Mouse (Mus musculus) ZHBTc4 (cell line): Measurements from ENCODE around the gene Slc39a3.

Source experiments
- DNase-seq: peaks from one replicate; pipeline ENCODE4 v3.0.0-alpha.2; 2011; ENCODE audit warnings: low read depth, low spot score

Gene Slc39a3

DNA sequence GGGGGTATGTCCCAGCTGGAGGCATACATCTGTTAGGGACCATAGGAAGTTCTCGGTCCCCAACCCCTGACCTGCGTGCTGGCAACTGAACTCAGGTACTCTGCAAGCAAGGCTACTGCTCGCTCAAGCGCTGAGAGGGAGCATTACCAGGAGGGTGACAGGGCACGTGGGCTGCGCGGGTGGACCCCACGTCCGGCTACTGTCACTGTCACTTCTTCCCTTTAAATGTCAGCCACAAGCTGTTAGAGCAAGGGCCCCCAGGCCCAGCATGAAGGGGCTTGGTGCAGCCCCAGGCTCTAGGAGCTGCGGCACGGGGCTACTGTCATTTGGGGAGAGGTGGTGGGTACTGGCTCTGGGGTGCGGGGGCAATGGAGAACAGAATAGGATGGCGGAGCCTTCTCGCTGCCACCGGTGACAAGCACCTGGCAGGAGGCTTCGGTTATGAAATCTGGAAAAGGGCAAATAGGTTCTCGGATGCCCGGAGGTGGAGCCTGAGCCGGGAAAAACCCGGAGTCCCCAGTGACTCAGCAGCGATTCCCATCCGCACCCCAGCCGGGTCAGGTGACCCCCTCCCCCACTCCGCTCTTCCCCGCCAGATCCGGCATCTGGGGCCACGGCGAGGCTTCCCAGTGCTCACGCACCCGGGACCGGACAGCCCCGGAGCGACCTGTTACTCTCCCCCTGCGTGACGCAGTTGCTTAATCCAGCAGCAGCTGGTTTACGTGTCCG is 51.8 kb downstream of the Slc39a3 start:
- DNase-seq, result no peak

DNA sequence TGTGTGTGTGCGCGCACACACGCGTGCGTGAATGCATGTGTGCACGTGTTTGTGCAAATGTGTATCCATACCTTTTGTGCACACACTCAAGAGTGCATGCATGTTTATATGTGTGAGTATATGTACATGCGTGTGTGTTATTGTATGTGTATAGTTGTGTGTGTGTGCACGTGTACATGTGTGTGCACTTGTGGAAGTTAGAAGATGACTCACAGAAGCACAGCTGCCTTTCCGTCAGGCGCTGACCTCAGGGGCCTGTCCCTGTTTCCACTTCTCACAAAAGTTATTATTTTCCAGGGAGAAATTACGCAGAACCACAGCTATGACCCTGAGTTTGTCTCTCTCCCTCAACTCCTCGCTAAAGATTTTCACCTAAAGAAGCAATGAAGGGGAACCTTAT is 53.0 kb downstream of the Slc39a3 start:
- DNase-seq, result no peak

DNA sequence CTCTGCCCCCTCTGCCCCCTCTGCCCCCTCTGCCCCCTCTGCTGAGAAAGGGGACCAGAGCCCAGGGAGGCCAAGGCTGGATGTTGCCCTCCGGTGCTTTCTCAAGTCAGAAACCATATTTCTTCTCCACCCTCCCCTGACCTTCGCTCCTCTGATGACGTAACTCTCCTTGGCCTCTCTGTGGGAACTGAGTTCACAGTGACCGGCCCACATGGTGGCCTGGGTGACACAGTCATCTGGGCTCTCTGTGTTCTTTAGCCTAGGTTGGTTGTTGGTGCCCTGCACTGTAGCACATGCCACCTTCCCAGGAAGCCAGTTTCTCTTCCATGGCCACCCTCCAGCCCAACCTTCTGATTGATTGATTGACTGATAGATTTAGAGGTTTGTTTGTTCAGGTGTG is 54.8 kb downstream of the Slc39a3 start:
- no peak for DNase-seq

DNA sequence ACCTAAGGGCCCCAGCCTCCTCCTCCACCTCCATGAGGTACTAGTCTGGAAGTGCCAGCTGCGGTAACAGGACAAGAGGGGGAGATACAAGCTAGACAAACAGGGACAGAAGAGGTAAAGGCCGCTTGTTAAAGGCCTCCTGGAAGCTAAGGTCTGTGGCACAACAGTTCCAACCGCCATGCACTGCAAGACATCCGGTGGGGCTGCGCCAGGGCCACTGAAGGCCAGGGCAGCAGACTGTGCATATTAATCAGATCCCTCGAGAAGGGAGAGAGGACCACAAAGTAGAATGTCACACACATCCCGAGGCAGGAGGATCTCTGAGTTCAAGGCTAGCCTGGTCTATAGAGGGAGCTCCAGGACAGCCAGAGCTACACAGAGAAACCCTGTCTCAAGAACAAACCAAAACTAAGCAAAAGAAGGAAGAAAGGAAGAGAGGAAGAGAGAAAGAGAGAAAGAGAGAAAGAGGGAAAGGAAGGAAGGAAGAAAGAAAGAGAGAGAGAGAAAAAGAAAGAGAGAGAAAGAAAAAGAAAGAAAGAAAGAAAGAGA is 55.6 kb downstream of the Slc39a3 start:
- DNase-seq, result no peak
